Mouse (Mus musculus) small intestine, adult 2 months (tissue): ENCODE measurements at regions not wholly inside any gene's neighbourhood (a gene's known extent, or its start where the extent isn't known, plus 50 kb on each side); places are given as distances from the start of the nearest gene placed in this dataset.

Source experiments
- CTCF ChIP-seq: fragments of 200-500 bp; IDR thresholded peaks from 2 replicates; pipeline ENCODE4 v1.5.1; 2012; ENCODE audit warnings: low read depth, mild to moderate bottlenecking, control low read depth, inconsistent platforms, low read length, moderate library complexity, mixed read lengths; ENCODE audit not compliant: insufficient replicate concordance, insufficient read length; ENCODE audit errors: extremely low read depth
- POLR2A ChIP-seq: fragments of 200-500 bp; IDR thresholded peaks from 2 replicates; pipeline ENCODE4 v1.6.1; 2012; ENCODE audit warnings: low read depth, mild to moderate bottlenecking, control low read depth, inconsistent platforms, low read length, moderate library complexity

- TF ChIP-seq CTCF (no peak), POLR2A (no peak)
These were observed 131.8 kb downstream of the Ptger3 start for GRCm38 (mm10) chr3:157698529-157698928.
